Mouse (Mus musculus) c-Kit-positive CD71-negative TER-119-negative erythroid progenitor cells, embryonic 14.5 days (primary cell): Measurements from ENCODE around the gene C2cd3.

ENCODE experiments used
- DNase-seq: peaks from one replicate; pipeline ENCODE4 v3.0.0-alpha.2; 2013; ENCODE audit warnings: low read depth

The C2cd3 gene

GRCm38 (mm10) chr7:100402715-100403114 lies 30.7 kb downstream of the C2cd3 start:
- DNase-seq: no peak

GRCm38 (mm10) chr7:100407677-100408076 lies 35.6 kb downstream of the C2cd3 start:
- DNase-seq: no peak

GRCm38 (mm10) chr7:100408684-100409083 lies 36.7 kb downstream of the C2cd3 start:
- DNase-seq: no peak

- DNase-seq: no peak
These were observed 53.8 kb downstream of the C2cd3 start for GRCm38 (mm10) chr7:100425795-100426194.

GRCm38 (mm10) chr7:100429102-100429501 lies 57.1 kb downstream of the C2cd3 start:
- peak; percentile 22 for DNase-seq

- no peak for DNase-seq
These were observed 57.9 kb downstream of the C2cd3 start for GRCm38 (mm10) chr7:100429911-100430310.

GRCm38 (mm10) chr7:100431103-100431502 lies 59.1 kb downstream of the C2cd3 start:
- DNase-seq: no peak

- no peak for DNase-seq
These were observed 61.3 kb downstream of the C2cd3 start for GRCm38 (mm10) chr7:100433295-100433694.

GRCm38 (mm10) chr7:100443728-100444127 lies 71.7 kb downstream of the C2cd3 start:
- DNase-seq: no peak

GRCm38 (mm10) chr7:100446271-100446670 lies 74.2 kb downstream of the C2cd3 start:
- no peak for DNase-seq

GRCm38 (mm10) chr7:100448530-100448929 lies 76.5 kb downstream of the C2cd3 start:
- no peak for DNase-seq

- no peak for DNase-seq
These were observed 77.0 kb downstream of the C2cd3 start for GRCm38 (mm10) chr7:100448985-100449384.

- DNase-seq: no peak
These were observed 86.1 kb downstream of the C2cd3 start for GRCm38 (mm10) chr7:100458153-100458552.

- no peak for DNase-seq
These were observed 87.8 kb downstream of the C2cd3 start for GRCm38 (mm10) chr7:100459862-100460261.

- DNase-seq: no peak
These were observed 89.7 kb downstream of the C2cd3 start for GRCm38 (mm10) chr7:100461621-100462151.

GRCm38 (mm10) chr7:100463194-100463593 lies 91.2 kb downstream of the C2cd3 start:
- DNase-seq: no peak

- no peak for DNase-seq
These were observed 91.7 kb downstream of the C2cd3 start for GRCm38 (mm10) chr7:100463757-100464156.

GRCm38 (mm10) chr7:100464248-100464647 lies 92.2 kb downstream of the C2cd3 start:
- DNase-seq: no peak

- no peak for DNase-seq
These were observed 93.2 kb downstream of the C2cd3 start for GRCm38 (mm10) chr7:100465248-100465647.

GRCm38 (mm10) chr7:100465656-100466309 lies 93.8 kb downstream of the C2cd3 start:
- no peak for DNase-seq

GRCm38 (mm10) chr7:100466781-100467510 lies 94.9 kb downstream of the C2cd3 start:
- peak; percentile 62 for DNase-seq

- no peak for DNase-seq
These were observed 96.7 kb downstream of the C2cd3 start for GRCm38 (mm10) chr7:100468761-100469160.

GRCm38 (mm10) chr7:100469502-100469901 lies 97.5 kb downstream of the C2cd3 start:
- DNase-seq: no peak
